Mouse (Mus musculus) adrenal gland, adult 2 months (tissue): ENCODE measurements around the gene Pip5k1c. TPM values are rescaled to one million over a fixed set of nuclear protein-coding genes. Genes with fewer than 3 reads are reported as not detected.

Experiments
- DNase-seq: peaks from one replicate; pipeline ENCODE4 v3.0.0; 2021
- long read RNA-seq: library from polyadenylated mRNA; stranded (forward); transcript quantifications from one replicate; pipeline ENCODE4 v2.0.0, GENCODE M21; 2021
- polyA plus RNA-seq: library from polyadenylated mRNA; depleted of rRNA; stranded (reverse); fragments of >200 nt; gene quantifications from 2 replicates; pipeline ENCODE4 v1.2.3, GENCODE M21; 2012; rRNA removed
- total RNA-seq, 2 experiments: library from RNA; stranded (reverse); gene quantifications; 2 replicates each; pipeline ENCODE4 v1.2.3; 2021

Gene Pip5k1c
- 10 to 100 TPM; 34.3 to 44.6 TPM for total RNA-seq
- 71.0 and 72.8 TPM in 2 replicates for polyA plus RNA-seq
- long read RNA-seq, full-length matches to known transcripts, result 15 of 24 reads
- long read RNA-seq, partial matches to known transcripts, result 8 of 24 reads
- long read RNA-seq, other reads (novel, unspliced or antisense), result 1 of 24 reads

DNA sequence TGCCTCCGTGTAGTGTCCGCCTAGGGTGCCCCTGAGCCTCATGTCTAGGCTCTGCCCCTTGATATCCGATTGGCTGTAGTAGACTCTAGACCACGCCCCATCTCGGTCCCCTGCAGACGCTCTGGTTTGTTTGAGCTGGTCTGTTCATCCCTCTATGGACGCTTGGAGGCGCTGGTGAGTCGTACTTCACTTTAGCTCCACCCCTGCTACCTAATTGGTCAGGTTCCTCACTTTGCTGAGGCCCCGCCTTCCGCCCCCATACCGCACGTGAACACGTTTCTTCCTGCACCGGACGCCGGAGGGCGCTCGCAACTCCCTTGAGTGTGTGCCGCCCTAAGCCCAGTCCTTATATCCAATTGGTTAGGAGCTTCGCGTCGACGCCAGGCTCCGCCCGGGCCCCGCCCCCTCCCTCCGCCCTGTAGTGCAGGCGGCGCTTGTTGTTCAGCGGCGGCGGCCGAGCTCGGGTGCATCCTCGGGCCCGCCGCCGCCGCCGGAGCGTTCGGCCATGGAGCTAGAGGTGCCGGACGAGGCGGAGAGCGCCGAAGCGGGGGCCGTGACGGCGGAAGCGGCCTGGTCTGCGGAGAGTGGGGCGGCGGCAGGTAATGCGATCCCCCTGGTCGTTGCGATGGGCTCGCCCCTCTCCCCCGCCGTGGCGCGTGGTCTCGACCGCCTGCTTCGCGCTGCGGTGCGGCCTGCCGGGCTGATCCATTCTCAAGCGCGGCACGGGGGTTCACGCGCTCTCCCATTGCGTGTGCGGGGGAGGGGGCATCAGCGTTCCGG lies at the start of gene Pip5k1c:
Gene Pip5k1c (plus strand): TSS at position 410 of the 780 bp plus-strand sequence.
- peak; percentile 100 for DNase-seq

DNA sequence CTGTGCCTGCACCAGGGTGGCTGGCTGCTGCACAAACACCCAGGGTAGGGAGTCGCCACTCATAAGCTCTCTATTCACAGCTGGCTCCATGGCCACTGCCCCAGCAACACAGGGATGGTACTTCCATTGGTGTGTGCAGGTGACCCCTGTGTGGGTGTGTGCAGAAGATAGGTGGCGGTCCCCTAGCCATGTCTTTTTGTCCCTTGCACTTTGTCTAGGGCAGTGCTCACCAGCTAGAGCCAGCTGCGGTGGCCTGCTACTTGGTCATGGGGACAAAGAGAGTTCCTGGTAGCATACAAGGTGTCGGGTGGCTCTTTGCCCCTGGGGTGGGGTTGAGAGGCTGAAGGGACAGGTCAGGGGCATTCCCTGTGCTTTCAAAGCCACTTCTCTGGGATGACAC lies 48.6 kb upstream of the Pip5k1c start:
- no peak for DNase-seq

DNA sequence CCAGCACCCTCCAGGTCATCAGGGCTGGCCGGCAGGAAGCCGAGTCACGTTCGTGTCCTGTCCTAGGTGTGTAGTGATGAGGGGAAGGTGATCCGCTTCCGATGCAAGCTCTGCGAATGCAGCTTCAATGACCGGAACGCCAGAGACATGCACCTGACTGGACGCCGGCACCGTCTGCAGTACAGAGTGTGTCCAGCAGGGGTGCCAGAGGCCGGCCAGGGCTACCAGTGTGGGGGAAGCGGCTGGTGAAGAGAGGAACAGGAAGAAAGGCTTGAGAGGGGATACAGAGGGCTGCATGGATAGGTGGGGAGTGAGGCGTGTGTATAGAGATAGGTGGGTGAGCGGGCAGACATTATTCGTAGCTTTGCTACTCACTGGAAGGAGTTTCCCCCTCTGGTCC lies 48.2 kb upstream of the Pip5k1c start:
- DNase-seq, result peak; percentile 73

DNA sequence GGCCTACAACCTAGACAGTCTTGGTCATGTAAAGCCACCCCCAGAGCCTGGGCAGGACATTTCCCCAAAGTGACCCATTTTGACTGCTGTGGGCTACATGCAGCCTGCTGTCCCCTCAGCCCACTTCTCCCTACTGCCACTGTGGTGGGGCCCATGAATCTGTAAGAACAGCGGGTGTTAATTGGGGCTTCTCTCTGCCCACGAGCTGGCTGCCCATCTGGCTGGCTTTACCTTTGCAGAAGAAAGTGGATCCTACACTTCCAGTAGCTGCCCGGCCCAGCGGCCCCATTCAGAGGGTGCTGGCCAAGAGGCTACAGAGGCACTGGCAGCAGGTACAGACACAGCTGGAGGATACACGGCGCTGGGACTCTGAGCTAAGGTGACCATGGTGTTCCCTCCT lies 47.6 kb upstream of the Pip5k1c start:
- no peak for DNase-seq

DNA sequence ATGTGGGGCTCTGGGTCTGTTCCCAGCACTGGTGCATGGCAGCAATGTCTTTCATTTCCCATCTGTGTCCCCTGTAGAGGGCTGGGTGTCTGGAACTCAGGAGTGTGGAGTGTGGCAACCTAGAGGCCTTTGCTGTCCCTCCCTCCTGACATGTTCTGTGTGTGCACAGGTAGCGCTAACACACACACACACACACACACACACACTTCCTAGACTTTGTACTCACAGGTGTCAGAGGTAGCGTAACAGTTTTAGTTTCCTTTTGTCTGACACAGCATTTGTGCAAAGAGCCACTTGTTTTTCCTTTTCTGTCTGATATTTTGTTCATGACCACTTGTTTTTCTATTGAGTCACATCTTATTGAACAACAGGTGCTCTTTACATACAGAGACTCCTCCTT lies 45.0 kb upstream of the Pip5k1c start:
- DNase-seq, result no peak

DNA sequence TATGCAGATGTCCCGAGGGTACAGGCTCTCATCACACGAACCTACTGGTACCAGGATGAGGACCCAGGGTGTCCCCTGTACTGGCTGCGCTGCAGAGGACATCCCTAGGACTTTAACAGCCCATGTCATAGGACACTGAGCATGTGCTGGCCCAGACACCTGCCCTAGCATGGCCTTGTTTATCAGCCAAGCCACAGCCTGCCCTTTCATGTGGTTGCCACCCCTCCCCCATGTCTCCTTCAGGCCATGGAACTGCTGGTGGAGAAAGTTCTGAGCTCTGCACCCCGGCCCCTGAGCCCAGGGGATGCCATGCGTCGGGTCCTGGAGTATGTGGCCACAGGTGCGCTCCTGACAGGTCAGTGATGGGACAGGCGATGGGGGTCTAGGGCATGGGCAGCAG lies 43.3 kb upstream of the Pip5k1c start:
- DNase-seq, result no peak

DNA sequence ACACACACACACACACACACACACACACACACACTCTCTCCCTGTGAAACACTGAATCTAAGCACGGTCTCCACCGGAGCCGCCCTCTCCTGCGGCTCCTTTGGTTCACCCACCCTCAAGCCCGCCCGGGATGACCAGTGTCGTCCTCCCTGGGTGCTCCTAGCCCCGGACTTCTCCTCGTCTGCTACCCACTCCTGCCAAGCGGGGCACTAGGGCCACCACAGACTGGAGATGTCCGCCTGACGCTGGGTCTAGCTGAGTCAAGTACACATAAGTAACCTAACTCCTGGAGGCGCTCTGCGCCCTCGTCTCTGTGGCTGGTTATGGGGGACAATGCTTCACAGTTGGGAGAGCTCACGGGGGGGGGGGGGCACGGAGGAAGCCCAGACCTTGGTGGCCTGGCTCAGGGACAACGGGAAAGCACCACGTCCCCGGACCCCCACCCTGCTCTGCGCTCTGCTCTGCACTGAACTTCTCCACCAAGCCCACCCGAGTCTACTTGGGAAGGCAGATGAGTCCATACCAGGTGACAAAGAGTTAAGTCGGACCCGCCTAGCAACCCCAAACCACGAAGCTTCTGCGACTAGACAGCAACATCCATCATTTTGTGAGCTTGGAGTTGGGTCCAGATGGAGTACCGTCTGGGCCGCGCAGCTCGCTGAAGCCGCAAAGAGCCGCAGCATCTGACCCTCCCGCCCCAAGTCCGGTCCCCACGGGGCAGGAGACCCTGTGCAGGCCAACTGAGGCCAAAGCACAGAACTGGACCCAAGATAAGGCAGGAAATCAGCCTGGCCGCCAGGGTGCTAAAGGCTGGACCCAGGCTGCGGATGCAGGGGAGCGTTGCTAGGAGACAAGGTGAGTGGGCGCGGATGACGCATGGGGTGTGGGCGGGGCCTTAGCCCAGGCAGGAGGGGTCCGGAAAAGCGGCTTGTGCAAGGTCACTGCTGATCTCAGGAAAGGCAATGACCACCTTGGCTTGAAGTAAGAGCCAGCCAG lies 40.0 kb upstream of the Pip5k1c start, which contains the start of gene Matk:
Gene Matk (plus strand): TSS at position 512 of the 996 bp plus-strand sequence.
- DNase-seq, result peak; percentile 68

DNA sequence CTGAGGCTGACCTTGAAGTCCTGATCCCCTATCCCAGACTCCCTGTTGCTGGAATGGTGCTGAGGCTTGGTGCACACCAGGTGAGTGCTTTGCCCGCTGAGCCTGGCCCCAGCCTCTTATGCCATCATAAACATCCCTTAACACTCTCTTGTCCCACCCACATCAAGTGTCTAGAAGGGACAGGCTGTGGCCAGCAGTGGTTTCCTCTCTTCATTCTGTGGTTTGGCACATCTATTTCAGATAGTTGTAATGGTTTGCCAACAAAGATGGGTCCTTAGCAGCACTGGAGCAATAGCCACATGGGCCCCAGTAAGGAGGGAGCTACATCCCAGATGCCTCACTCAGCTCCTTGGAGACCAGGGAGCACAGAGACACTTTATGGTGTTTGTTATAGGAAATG lies 37.9 kb upstream of the Pip5k1c start:
- no peak for DNase-seq

DNA sequence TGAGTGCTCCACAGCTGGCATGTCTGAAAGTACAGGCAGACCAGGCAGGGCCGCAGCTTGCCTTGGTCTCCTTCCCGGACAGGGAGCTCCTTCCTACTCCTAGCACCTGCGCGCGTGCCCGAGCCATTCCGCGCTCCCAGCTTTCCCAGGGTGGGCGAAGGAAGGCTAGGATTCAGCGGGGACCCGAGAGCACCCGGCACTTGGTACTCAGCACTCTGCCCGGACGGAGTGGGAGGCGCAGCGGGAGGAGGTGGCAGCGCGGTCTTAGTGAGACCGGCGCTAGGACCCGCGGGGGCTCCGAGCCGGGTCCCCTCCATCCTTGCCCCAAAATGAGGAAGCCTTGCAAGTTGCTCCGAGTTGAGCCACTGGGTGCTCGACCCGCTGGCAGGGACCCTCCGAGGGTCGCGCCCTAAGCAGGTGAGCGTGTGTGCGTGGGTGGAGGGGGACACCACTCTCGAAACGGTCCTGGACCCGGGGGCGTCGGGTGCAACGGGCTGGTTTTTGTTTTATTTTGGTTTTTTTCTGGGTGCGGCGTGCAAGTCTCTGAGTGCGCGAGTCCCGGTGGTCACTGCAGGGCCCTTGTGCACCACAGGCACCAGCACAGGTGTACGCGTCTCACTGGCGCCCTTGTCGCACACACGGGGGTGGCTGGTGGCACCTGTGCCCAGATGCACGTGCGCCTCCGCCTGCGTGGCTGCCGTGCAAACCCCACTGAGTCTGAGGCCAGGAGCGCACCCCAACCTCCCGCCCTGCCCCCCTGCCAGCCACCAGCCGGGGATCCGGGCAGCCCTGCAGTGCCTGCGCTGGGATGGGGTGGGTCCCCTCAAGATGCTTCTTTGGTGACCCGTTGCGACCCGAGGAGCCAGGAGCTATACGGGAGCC lies 35.4 kb upstream of the Pip5k1c start:
- no peak for DNase-seq

DNA sequence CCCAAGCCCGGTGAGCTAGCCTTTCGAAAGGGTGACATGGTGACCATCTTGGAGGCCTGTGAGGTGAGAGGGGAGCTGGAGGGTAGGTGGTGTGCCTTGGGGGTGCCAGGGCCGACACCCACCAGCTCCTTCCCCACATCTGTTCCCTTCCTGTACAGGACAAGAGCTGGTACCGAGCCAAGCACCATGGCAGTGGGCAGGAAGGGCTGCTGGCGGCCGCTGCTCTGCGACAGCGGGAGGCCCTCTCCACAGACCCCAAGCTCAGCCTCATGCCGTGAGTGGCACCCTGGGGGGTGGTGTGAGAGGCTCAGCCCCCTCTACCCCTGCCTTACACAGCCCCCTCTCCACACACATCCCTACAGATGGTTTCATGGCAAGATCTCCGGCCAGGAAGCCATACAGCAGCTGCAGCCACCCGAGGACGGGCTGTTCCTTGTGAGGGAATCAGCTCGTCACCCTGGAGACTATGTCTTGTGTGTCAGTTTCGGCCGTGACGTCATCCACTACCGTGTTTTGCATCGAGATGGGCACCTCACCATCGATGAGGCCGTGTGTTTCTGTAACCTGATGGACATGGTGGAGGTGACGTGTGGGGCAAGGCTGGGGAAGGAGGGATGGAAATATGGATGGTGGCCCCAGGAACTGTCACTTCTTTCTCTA lies 33.4 kb upstream of the Pip5k1c start:
- no peak for DNase-seq

DNA sequence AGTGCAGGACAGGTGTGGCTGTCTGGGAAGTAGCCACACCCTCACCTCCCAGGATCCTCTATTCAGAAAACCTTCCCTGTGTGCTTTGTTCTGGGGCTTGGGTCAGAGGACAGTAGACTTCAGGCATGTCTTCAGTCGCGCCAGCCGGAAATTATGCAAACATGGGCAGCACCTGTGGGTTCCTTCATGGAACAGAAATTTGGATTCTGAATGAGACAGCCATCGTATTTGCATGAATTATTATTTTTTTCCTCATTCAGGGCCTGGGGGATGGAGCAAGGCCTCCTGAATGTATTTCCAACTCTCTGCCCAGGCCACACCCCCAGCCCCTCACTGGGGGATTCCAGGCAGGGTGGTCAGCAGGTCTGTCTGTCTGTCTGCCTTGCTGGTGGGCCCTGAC lies 31.7 kb upstream of the Pip5k1c start:
- no peak for DNase-seq

DNA sequence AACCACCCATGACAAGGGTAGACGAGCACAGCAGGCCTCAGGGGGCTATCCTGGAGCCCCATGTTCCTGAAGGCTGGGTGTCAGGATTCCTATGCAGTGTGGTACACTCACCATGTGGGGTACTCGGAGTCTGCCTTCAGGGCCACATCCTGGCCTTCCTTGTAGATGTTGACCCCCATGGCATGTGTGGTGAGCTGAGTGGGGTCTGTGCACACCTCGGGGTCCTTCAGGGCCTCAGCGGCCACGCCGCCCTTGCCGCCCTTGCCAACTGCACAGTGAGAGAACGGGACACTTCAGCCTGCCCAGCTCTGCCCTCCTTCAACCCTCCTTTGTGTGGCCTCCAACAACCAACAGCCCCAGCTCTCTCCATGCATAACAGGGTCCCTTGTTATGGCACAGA lies 27.2 kb upstream of the Pip5k1c start:
- DNase-seq, result no peak

DNA sequence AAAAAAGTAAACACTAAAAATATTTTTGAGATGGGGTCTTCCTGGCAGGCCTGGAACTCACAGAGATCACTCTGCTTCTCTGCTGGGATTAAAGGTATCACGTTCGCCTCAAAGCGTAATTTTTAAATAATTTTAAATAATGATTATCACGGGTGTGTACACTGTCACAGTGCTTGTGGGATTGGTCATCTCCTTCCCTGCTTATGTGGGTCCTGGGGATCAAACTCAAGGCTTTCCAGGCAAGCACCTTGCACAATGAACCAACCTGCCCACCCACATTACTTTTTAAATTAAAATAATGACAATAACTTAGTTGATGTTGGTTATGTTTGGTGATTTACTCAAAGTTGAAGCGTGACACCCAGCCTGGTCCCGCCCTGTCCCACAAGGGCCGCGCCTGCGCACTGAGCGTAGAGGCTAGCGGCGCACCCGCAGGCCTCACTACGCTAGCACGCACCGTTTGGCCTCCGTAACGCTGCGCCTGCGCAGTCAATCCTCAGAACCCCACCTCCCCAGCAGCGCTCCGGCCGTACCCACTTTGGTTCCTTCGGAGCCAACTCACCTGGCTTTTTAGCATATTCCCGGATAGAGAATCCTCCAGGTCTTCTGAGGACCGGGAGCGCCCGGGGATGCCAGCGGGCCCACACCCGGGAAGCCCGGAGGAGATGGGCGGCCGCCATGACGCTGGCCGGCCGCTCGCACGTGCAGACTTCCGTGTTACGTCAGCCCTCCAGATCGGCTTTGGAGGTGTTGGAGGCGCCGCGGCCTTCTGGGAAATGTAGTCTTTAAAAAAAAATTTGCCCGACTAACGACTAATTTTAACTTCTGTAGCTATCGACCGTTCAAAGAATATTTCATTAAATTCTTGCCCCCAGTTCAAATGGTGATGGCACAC lies 26.3 kb upstream of the Pip5k1c start, which contains the start of the genes Mrpl54 and Apba3:
Gene Mrpl54 (minus strand): TSS at position 724 of the 895 bp plus-strand sequence.
Gene Apba3 (plus strand): TSS at position 750 of the 895 bp plus-strand sequence.
- peak; percentile 97 for DNase-seq

DNA sequence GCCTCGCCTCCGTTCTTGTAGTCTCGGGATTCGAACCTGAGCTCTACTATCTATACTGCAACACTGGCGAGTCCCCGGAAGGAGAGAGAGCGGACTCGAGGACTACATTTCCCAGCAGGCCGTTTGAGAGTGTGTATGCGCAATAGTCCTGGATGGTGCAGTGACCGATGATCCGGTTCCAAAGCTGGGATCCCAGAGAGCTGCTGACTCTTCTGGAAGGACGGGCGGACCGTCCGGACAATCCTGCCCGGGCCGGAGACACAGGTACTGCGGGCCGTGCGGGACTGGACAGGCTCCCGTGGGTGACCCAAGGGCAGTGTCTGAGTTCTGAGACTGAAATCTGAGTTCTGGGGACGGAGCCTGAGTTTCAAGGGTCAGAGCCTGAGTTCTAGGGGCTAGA lies 24.7 kb upstream of the Pip5k1c start:
- peak; percentile 91 for DNase-seq

DNA sequence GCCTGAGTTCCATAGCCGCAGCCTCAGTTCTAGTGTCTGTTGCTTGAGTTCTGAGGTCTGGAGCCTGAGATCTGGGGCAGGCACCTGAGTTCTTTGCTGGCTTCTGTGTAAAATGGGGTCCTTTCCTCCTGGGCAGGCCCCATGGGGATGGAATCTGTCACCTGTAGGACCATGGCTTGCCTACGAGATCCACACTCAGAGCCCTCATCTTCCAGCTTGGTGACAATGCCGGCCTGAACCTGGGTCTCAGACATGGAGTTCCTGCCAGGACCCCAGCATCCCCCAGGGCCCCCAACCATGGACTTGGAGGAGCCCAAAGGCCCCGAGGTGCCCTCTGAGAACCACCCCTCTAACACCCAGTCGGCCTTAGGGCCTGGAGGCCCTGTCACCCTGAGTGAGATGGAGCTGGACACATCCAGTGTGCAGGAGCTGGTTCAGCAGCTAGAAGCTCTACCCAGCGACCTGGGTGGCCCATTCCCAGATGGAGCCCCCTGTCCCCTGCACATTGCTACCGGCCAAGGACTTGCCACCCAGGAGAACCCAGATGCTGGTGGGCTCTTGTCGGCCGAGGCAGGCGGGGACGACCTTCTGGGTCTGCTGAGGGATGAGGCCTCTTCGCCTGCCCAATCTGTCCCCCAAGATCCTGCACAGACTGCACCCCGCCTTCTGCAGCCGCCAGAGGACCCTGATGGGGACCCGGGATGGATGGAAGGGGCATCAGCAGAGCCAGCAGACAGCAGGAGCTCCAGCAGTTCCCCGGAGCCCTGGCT lies 23.9 kb upstream of the Pip5k1c start:
- no peak for DNase-seq

DNA sequence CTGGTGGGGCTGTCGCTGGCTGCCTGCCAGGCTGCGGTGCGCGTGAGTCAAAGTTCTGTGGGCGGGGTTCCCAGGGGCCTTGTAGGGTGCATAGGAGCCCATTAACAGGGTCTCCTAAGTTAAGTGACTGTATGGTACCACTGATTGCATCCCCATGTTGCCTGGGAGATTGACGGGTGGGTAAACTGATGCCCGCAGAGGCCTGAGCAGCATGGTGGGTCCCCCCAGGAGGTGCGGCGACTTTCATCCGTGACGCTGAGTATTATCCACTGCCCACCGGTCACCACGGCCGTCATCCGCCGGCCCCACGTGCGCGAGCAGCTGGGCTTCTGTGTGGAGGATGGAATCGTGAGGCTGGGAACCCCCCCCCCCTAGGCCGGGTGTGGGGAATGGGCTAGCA lies 20.4 kb upstream of the Pip5k1c start:
- no peak for DNase-seq

DNA sequence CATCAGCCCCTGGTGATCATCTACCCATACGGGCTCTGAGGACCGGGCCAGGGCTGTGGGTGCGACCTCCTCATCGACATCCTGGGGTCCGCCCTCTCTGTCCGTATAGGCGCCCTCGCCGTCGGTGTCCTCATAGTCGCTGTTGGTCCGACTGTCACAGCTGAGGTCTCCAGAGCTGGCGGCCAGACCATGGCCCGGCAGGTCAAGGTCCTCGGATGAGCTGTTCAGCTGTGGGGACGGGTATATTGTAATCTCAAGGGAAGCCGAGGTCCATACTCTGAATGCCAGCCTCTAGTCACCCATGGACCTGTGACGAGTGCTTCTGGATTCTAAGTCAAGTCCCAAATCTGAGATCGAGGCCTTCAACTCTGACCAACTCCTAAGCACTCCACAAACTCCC lies 18.9 kb upstream of the Pip5k1c start:
- DNase-seq, result peak; percentile 74

DNA sequence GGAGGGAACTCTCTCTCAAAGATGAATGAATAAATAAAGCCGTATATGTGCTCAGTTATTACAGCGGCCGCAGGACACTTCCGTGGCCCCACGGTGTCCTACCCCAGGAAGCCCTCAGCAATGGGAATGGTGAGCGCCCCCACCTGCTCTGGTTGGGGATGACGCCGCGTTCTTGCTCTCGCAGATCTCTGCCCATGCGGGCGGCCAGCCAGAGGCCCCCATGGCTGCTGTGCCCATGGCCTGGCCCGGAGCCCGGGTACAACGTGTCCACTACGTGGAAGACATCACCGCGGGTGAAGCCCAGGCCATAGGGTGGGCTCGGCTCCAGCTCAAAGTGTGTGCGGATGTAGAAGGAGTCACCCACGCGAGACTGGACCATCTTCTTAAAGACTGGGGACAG lies 15.1 kb upstream of the Pip5k1c start:
- DNase-seq, result no peak

DNA sequence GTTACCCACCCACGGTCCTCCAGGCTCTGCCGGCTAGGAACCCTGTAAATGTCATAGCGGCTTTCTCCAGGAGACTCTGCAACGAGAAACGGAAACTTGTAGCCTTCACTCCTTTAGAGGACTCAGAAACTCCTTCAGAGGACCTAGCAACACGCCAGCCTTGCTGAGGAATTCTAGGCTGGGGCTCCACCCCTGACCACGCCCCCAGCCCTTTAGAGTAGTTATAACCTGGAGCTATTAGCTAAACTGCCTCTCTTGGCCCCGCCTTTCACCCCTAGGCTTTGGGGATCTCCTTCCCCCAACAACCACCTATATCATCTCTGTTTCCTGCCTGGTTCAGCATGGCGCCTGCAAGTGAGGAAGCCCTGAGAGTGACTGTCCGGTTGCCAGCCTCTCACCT lies 13.3 kb upstream of the Pip5k1c start:
- no peak for DNase-seq
